Mouse (Mus musculus) right cerebral cortex, postnatal 25 days (tissue): ENCODE measurements around the gene Slc9a1.

Experiments
- DNase-seq: peaks from one replicate; pipeline ENCODE4 v3.0.0; 2022

Slc9a1 gene

GRCm38 (mm10) chr4:133443085-133443484 lies 73.6 kb downstream of the Slc9a1 start:
- no peak for DNase-seq

DNA sequence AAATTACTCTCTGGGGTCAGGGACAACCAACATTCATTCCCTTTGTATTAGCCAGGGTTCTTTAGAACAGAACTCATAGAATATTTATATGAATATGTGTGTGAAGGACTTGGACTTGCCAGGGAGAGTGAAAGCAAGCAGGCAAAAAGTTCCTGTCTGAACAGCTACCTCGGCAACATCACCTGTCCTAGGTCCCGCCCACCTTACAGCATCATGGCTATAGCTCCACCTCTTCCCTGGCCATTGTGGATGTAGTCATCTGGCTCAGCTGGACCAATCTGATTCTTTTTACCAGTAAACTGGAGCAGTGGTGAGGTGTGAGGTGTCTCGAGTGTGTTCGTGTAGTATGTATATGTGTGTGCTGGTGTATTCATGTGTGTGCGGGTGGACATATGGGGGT lies 76.2 kb downstream of the Slc9a1 start:
- no peak for DNase-seq

DNA sequence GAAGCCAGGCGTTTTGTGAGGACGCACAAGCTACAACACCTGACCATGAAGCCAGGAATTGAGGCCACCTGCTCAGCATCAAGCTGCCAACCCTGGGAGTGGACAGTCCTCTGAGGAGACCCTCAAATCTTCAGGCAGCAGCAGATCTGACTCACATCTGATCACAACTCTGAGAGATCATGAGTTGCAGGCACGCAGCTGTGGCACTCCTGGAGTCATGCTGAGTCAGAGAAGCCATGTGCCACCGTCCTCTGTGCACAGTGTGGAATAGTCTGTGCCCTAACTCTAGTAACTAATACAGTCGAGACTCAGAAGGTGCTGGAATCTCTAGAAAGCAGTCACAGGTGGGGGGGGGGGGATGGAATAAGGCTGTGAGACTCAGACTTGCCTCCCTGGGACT lies 77.9 kb downstream of the Slc9a1 start:
- DNase-seq: no peak

GRCm38 (mm10) chr4:133447967-133448366 lies 78.5 kb downstream of the Slc9a1 start:
- no peak for DNase-seq

- DNase-seq: no peak
These were observed 79.3 kb downstream of the Slc9a1 start for GRCm38 (mm10) chr4:133448708-133449388.

- no peak for DNase-seq
These were observed 80.2 kb downstream of the Slc9a1 start for GRCm38 (mm10) chr4:133449726-133450125.

DNA sequence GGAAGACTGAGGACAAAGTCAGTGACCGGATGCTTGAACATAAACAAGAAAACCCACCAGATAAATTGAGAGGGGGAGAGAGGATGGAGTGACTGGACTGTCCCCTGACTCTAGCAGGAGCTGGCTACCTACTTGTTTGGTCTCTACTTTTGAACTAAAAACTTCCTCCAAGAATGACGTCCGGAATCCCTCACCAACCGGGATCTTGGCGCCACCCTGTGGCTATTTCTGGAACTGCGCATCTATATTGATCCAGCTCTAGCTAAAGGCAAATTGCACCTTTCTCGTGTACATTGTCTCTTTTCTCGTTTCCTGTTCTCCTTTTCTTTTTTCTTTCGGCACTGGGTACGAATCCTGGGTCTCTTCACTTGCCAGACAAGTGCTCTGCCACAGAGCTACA lies 82.0 kb downstream of the Slc9a1 start:
- peak; percentile 75 for DNase-seq

DNA sequence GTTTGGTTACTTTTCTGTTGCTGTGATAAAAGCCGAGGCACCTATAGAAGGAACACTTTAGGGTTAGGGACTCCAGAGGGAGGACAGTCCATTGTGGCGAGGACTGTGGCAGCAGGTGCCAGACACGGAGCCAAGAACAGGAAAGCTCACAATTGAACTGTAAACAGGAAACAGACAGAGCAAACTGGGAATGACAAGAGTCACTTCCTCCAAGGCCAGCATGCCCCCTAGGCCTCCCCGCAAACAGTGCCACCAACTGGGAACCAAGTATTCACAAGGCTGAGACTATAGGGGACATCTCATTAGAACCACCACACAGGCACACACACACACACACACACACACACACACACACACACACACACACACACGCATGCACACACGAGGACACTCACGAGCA lies 82.9 kb downstream of the Slc9a1 start:
- no peak for DNase-seq

DNA sequence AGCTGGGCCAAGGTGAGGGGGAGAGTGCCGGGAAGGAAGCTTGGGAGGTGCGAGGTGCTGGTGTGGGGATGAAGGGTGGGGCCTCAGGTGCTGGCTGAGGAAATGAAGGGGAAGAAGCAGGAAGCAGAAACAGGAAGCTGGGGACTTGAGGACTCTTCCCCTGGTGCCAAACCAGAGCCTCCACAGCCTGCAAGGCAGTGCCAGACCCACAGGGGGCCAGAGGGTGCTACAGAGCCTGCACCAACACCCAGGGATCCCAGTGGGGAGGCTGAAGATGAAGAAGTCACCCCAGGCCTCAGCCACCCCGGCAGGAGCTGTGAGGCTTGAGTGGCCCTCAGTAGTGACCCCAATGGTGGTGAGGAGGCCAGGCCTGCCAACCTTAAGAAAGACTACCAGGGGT lies 88.5 kb downstream of the Slc9a1 start:
- no peak for DNase-seq

DNA sequence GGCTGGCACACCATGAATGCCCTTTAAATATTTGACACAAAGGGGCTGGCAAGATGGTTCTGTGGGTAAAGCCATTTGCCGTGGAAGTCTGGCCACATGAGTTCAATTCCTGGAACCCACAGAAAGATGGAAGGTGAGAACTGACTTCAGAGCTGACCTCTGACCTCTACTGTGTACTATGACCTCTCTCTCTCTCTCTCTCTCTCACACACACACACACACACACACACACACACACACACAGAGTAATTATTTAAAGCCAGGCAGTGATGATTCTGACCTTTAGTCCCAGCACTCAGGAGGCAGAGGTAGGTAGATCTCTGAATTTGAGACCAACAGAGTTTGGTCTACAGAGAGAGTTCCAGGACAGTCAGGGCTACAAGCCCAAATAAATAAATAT lies 90.5 kb downstream of the Slc9a1 start:
- no peak for DNase-seq

DNA sequence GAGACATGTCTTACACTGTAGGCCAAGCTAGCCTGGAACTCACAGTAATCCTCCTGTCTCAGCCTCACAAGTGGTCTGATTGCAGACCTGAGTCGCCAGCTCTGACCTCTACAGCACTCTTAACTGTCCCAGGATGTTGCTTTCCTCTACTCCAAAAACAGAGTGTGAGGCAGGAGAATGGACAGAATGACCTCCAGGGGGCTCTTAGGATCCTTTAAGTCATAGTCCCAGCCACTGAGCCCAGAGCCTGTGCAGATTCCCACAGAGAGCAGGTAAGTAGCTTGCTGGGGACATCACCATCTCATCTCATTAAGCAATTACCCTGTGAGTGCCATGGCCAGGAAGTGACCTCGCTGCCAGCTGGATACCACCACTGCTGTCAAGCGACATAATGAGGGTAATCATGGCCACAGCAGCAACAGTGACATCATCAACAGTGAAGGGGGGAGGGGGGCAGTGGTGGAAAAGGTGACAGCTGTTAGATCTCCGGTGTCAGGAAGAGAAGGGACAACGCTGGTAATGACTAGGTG lies 91.4 kb downstream of the Slc9a1 start:
- DNase-seq: no peak

DNA sequence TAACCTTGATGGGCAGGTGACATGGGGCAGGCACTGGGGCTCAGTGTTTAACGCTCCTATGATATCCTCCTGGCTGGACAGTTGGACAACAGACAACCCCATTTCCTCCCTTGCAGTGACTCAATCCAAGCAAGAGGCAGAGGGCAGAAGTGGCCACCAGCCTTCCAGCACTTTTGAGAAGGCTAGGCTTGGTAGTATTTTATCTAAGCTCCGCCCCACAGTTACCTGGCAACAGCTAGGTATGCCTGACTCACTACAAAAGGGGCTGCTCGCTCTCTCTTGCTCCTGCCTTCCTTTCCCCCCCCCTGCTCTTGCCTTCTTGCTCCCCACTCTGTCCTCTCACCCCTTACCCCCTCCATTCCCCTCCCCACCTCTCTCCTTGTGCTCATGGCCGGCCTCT lies 91.9 kb downstream of the Slc9a1 start:
- DNase-seq: no peak

- DNase-seq: no peak
These were observed 93.7 kb downstream of the Slc9a1 start for GRCm38 (mm10) chr4:133463184-133463583.

DNA sequence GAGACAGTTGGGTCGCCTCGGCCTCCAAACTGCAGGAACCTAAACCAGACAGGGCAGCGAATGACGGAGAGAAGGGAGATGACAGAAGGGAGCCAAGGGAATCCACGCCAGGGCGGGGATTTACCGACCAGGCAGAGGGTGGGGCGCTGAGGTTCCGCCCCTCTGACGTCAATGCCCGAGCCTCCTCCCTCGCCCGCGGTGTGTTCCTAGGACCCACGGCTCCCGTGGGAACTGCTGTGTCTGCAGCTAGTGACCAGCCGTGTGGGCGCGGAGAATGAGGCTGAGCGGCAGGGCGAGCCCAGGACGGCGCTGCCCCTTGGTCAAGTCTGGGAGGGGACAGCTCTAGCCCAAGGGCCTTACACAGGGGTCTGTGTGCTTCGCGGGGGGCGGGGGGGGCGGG lies 98.6 kb downstream of the Slc9a1 start:
- peak; percentile 74 for DNase-seq

DNA sequence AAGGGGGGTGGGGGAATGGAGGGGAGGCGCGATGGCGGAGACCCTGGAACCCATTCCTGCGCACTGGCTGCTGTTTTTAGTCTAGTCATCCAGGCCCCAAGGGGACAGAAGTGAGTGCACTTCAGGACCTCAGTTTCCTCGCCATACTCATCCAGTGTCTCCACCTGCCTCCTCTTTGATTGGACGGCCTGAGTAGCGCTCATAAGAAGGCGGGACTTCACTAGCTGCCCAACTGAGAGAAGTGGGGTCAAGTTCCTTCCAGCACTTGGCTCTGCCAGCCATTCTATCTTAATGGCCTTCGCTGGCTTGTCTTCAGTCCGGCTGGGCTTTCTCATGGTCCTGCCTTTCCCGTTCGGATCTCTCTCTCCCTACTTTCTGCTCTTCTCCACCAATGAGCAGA lies 99.6 kb downstream of the Slc9a1 start:
- DNase-seq: no peak

DNA sequence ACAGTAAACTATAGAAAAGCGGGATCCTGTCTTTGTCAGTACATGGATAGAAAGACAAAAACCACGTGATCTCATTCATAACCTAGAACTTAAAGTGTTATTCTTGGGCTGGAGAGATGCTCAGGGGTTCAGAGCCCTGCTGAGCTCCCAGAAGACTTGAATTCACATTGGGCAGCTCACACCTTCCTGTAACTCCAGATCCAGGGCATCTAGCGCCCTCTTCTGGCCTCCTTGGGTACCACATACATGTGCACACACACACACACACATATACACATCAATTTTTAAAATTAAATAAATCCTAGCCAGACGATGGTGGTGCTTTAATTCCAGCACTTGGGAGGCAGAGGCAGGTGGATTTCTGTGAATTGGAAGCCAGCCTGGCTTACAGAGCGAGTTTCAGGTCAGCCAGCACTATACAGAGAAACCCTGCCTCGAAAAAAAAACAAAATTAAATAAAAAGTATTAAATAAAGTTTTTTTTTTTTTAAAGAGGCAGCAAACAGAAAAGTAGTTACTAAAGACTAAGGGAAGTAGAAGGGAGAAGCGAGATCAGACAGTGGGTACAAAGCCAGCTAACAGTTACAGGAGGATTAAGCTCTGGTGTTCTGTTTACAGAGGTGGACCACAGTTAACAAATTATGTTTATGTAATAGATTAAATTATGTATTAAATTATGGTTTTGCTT lies 101.8 kb downstream of the Slc9a1 start:
- DNase-seq: no peak
